Mouse (Mus musculus) liver, embryonic 14.5 days (tissue): ENCODE measurements at regions not wholly inside any gene's neighbourhood (a gene's known extent, or its start where the extent isn't known, plus 50 kb on each side); places are given as distances from the start of the nearest gene placed in this dataset.

Experiments used
- ATAC-seq: fragments of 200-750 bp; cut with Nextera tagmentation; 2 replicates; pipeline ENCODE4 v1.8.0; 2017; ENCODE audit warnings: moderate number of reproducible peaks, mild to moderate bottlenecking, moderate library complexity; ENCODE audit not compliant: insufficient read depth
- DNase-seq, 3 experiments: peaks; one replicate each; pipeline ENCODE4 v3.0.0-alpha.2; 2012 to 2013; ENCODE audit warnings: low read depth in 3 of 3, low spot score in 3 of 3
- H3K27ac ChIP-seq: fragments of 300-500 bp; sonication (generic); 2 replicates; pipeline ENCODE4 v1.5.1; 2014; ENCODE audit warnings: moderate library complexity, mild to moderate bottlenecking, control low read depth, inconsistent platforms
- H3K27me3 ChIP-seq: fragments of 300-500 bp; sonication (generic); 2 replicates; pipeline ENCODE4 v1.6.1; 2014; ENCODE audit warnings: mild to moderate bottlenecking, low read length, moderate library complexity; ENCODE audit not compliant: control insufficient read depth, insufficient read depth
- H3K36me3 ChIP-seq: fragments of 300-500 bp; sonication (generic); replicated peaks from 2 replicates; pipeline ENCODE4 v1.6.1; 2014; ENCODE audit warnings: low read depth; ENCODE audit not compliant: control insufficient read depth, insufficient read depth
- H3K4me1 ChIP-seq, 2 experiments: fragments of 200-500 bp in 1 of 2; fragments of 300-500 bp in 1 of 2; sonication (generic) in 1 of 2; replicated peaks; 2 replicates each; pipeline ENCODE4 v1.6.1; 2012 to 2014; ENCODE audit warnings: antibody characterized with exemption in 1 of 2, inconsistent platforms in 1 of 2, low read length in 1 of 2; ENCODE audit not compliant: control insufficient read depth in 2 of 2, insufficient read depth in 2 of 2
- H3K4me2 ChIP-seq: fragments of 300-500 bp; sonication (generic); 2 replicates; pipeline ENCODE4 v1.6.1; 2014; ENCODE audit warnings: low read depth, mild to moderate bottlenecking, control low read depth, moderate library complexity
- H3K4me3 ChIP-seq, 2 experiments: fragments of 200-500 bp in 1 of 2; fragments of 300-500 bp in 1 of 2; sonication (generic) in 1 of 2; 2 replicates each; pipeline ENCODE4 v1.5.1; 2012 to 2014; ENCODE audit warnings: low read depth in 2 of 2, low read length in 2 of 2, mild to moderate bottlenecking in 2 of 2, control low read depth in 1 of 2, inconsistent platforms in 1 of 2, moderate library complexity in 1 of 2; ENCODE audit not compliant: insufficient read depth in 1 of 2
- H3K9ac ChIP-seq: fragments of 300-500 bp; sonication (generic); replicated peaks from 2 replicates; pipeline ENCODE4 v1.6.1; 2014; ENCODE audit warnings: mild to moderate bottlenecking, control low read depth, moderate library complexity
- H3K9me3 ChIP-seq: fragments of 300-500 bp; sonication (generic); 2 replicates; pipeline ENCODE4 v1.6.1; 2016; ENCODE audit warnings: low read length, mixed read lengths; ENCODE audit not compliant: control insufficient read depth
- CTCF ChIP-seq: IDR thresholded peaks from 2 replicates; pipeline ENCODE4 v1.5.1; 2016; ENCODE audit warnings: antibody characterized with exemption, low read depth, control low read depth
- EP300 ChIP-seq: IDR thresholded peaks from 2 replicates; pipeline ENCODE4 v1.6.1; 2016; ENCODE audit warnings: antibody characterized with exemption, low read depth
- WGBS: fragments of 180-500 bp; shearing (Covaris S2); extraction: QIAGEN DNeasy Blood & Tissue Kit; methylation state at CpG from one replicate; pipeline ENCODE4 v1.1.7; 2014; ENCODE audit not compliant: insufficient replicate concordance; 5-methylcytosine and 5-hydroxymethylcytosine counted together

DNA sequence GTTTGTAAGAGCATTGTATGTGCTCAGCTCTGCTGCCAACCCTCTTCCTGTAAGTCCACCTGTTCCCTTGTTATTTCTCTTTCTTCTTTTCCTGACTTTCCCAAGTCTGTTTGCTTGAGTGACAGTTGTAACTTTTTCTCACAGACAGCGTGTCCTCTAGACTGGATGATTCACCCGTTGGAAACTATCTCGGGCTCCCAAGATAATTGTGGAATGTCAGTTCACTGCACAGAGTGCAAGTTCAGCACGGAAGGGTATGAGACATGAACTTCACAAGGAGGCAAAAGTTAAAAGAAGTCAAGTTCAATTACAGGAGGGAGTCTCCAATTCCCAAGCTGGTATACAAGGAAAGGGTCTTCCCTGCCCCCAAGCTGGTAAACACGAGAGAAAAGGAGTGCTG, 112.5 kb upstream of the Gm5148 start:
- H3K27me3 ChIP-seq: no peaks in the 10 kb centered on the region
- H3K36me3 ChIP-seq: no peaks in the 10 kb centered on the region
- no peaks in the 10 kb centered on the region for H3K4me1 ChIP-seq
- H3K27ac ChIP-seq: no peak overlapping the region
- TF ChIP-seq CTCF (no peak), EP300 (no peak)
- DNase-seq (no peak), ATAC-seq (no peak)
- no peak overlapping the region for H3K9ac ChIP-seq
- no peaks in the 10 kb centered on the region for H3K9me3 ChIP-seq
- no peak overlapping the region for H3K4me3 ChIP-seq
- 58% methylated on average over 5 of the region's 5 CpGs for WGBS
- H3K4me2 ChIP-seq: no peak overlapping the region

DNA sequence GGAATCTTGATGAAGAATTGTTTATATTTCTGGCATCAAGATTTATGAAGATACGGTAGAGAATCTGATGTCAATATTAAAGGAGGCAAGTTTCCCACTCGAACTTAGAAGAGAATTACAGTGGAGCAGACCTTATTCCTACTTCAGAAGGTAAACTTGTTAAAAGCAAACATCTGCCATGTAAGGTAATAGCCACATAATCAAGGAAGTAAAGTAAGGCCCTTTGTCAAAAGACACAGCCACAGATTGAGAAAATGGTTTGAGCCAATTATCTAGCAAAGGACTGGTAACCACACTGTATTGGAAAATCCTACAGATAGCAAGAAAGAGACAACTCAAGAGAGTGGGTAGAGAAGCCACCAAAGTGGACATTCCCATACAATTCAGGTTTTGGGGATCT, 111.4 kb upstream of the Gm5148 start:
- no peaks in the 10 kb centered on the region for H3K27me3 ChIP-seq
- H3K27ac ChIP-seq: no peak overlapping the region
- ATAC-seq: no peak
- 62% methylated on average over 2 of the region's 2 CpGs for whole genome bisulfite sequencing
- DNase-seq: no peak
- H3K9ac ChIP-seq: no peak overlapping the region
- H3K4me3 ChIP-seq: no peak overlapping the region
- H3K4me2 ChIP-seq: no peak overlapping the region
- no peaks in the 10 kb centered on the region for H3K9me3 ChIP-seq
- H3K36me3 ChIP-seq: no peaks in the 10 kb centered on the region
- H3K4me1 ChIP-seq: no peaks in the 10 kb centered on the region
- no peak for TF ChIP-seq CTCF
- no peak for TF ChIP-seq EP300

- H3K4me2 ChIP-seq: no peak overlapping the region
- TF ChIP-seq EP300 (no peak), CTCF (no peak)
- no peaks in the 10 kb centered on the region for H3K36me3 ChIP-seq
- no peaks in the 10 kb centered on the region for H3K9me3 ChIP-seq
- H3K4me3 ChIP-seq: no peak overlapping the region
- DNase-seq (no peak), ATAC-seq (no peak)
- no peaks in the 10 kb centered on the region for H3K27me3 ChIP-seq
- H3K9ac ChIP-seq: no peak overlapping the region
- 73% methylated on average over 5 of the region's 5 CpGs for WGBS
- no peaks in the 10 kb centered on the region for H3K4me1 ChIP-seq
- H3K27ac ChIP-seq: no peak overlapping the region
Observed at GRCm38 (mm10) chr3:37835135-37835534, 110.8 kb upstream of the Gm5148 start.

DNA sequence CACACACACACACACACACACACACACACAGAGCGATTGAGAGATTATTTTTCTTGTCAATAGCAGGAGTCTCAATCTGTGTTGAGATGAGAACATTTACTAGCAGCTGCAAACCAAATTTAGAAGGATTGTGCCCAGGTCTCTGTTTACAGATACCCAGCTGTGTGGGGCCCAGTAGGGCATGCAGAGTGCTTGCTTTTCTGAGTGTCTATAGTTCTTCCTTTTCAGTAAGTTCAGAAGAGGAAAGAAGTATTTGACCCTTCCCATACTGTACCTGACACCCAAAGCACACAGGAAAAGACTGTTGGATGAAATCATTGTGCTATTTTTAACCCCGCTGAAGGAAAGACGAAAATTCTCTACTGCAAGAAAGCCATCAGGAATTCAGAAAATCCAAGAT, 110.3 kb upstream of the Gm5148 start:
- H3K4me1 ChIP-seq: no peaks in the 10 kb centered on the region
- no peak overlapping the region for H3K27ac ChIP-seq
- DNase-seq (no peak), ATAC-seq (no peak)
- H3K9ac ChIP-seq: no peak overlapping the region
- TF ChIP-seq CTCF: no peak
- TF ChIP-seq EP300: no peak
- no peak overlapping the region for H3K4me3 ChIP-seq
- WGBS: 56% methylated on average over 3 of the region's 3 CpGs
- H3K36me3 ChIP-seq: no peaks in the 10 kb centered on the region
- H3K27me3 ChIP-seq: no peaks in the 10 kb centered on the region
- H3K4me2 ChIP-seq: no peak overlapping the region
- H3K9me3 ChIP-seq: no peaks in the 10 kb centered on the region

DNA sequence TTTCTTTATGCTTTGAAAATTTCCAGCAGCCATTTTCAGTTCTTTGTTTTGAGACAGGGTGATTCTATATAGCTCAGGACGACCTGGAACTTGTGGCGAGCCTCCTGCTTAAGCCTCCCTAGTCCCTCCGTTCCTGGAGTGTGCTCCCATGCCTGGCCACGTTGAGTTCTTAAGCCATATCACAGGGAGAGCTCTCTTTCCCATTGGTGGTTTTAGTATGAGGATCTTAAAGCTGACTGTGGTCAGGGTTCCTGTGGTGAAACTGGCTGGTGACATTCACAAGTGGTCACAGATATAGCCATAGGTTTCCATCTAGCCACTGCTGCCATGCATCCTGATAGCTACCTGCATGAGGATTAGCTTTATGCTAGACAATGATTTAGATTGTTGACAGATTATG, 109.1 kb upstream of the Gm5148 start:
- Histone ChIP-seq H3K9me3 (no peaks in the 10 kb centered on the region), H3K27me3 (no peaks in the 10 kb centered on the region), H3K4me3 (no peak overlapping the region), H3K27ac (no peak overlapping the region), H3K36me3 (no peaks in the 10 kb centered on the region), H3K4me2 (no peak overlapping the region), H3K4me1 (no peaks in the 10 kb centered on the region), H3K9ac (no peak overlapping the region)
- ATAC-seq (no peak), DNase-seq (no peak)
- WGBS: 52% methylated on average over 4 of the region's 4 CpGs
- TF ChIP-seq EP300: no peak
- no peak for TF ChIP-seq CTCF
